Mouse (Mus musculus): ENCODE measurements around the gene Hesx1.

DNA sequence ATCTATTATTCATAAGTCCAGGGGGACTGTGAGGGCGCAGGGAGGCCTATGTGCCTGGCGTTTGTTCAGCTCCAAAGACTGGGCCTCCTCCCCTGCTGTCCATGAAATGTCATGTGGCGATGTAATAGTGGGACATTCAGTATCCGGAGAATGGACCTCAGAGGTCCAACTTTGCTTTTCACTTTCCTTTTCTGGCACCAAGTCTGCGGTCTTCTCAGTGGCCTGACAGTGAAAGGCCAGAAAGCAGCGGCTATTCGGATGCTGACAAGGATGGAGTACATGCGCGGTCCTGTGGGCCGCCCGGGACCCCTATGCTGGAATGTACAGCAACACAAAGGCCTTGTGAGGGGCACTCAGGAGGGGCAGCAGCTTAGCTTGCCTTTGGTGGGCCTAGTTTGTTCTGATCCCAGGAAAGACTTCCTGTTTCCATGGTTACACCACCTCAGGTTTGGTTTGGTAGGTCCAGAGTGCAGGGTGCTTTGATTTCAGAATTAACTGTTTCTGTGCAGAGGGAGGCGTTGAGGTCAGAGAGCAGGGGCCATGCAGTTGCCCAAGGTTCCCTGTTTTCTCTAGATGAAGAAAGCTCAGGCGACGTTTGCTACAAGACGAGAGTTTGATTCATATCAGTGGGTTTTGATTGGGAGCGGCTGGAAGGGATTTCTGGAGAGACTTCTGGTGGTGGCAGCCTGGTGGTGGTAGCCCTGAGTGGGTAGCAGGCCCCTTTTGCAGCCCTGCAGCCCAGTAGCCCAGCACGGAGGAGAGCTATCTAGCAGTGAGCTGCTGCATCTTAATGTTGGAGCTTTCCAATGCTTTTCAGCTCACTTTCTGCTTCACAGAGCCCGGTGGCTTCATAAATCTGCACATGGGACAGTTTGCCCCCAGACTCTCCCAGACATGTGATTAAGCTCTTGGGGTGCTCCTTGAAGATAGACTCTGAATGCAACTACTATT lies 56.6 kb downstream of the Hesx1 start:
- TF ChIP-seq POLR2A (IDR thresholded peaks at IDR 0.05; ENCODE audit: borderline replicate concordance, extremely low read depth, low read depth, low read length) (no peak), CTCF (IDR thresholded peaks at IDR 0.05; ENCODE audit: insufficient read depth, low read length) (no peak)
